Mouse (Mus musculus) megakaryocyte, embryonic 14.5 days (primary cell): ENCODE data around the gene Gcnt1. TPM values are rescaled to one million over a fixed set of nuclear protein-coding genes. Genes with fewer than 3 reads are reported as not detected.

ENCODE experiments used
- H3K27me3 ChIP-seq: replicated peaks from 2 replicates; pipeline ENCODE3; 2012; ENCODE audit warnings: inconsistent platforms
- H3K36me3 ChIP-seq: replicated peaks from 2 replicates; pipeline ENCODE3; 2012; ENCODE audit warnings: low read length, inconsistent platforms, mixed read lengths
- H3K4me1 ChIP-seq: 2 replicates; pipeline ENCODE4 v1.6.1; 2012; ENCODE audit warnings: inconsistent platforms
- H3K4me3 ChIP-seq: replicated peaks from 2 replicates; pipeline ENCODE3; 2012; ENCODE audit warnings: moderate library complexity, mild to moderate bottlenecking, inconsistent platforms
- H3K9me3 ChIP-seq: 2 replicates; pipeline ENCODE4 v1.6.1; 2012; ENCODE audit warnings: inconsistent platforms
- FLI1 ChIP-seq: IDR thresholded peaks from 2 replicates; pipeline ENCODE4 v1.6.1; 2012; ENCODE audit warnings: low read length, inconsistent platforms, mixed read lengths
- GATA1 ChIP-seq: IDR thresholded peaks from 3 replicates; pipeline ENCODE4 v1.6.1; 2012; ENCODE audit warnings: mixed read lengths, low read length, inconsistent platforms, borderline replicate concordance
- polyA plus RNA-seq: library from polyadenylated mRNA; stranded (reverse); fragments of >175 nt; gene quantifications from 2 replicates; pipeline ENCODE4 v1.2.3, GENCODE M21; 2012; ENCODE audit warnings: low replicate concordance; ENCODE audit not compliant: insufficient read depth

Gene Gcnt1
- polyA plus RNA-seq, 1 experiment: 0.73 TPM

DNA sequence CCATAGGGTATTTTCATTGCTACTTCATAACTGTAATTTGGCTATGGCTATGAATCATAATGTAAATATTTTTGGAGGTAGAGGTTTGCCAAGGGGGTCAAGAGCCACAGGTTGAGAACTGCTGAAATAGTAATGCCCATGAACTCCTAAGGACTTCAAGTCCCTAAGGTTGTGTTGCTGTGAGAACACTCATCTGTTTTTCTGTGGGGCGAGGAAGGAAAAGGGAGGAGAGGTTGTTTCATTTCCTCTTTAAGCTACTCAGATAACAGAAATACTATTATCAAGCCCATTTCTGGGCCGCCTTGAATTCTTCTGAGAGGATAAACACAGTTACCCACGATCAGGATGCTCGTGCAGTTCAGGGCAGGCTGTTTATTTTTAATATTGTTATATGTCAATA, 24.2 kb upstream of the Gcnt1 start:
- Histone ChIP-seq H3K4me1 (peaks cover 59% of the 10 kb centered on the region), H3K27me3 (no peaks in the 10 kb centered on the region), H3K9me3 (no peaks in the 10 kb centered on the region), H3K4me3 (no peak overlapping the region), H3K36me3 (peaks cover 58% of the 10 kb centered on the region)
- TF ChIP-seq FLI1: no peak
- no peak for TF ChIP-seq GATA1

DNA sequence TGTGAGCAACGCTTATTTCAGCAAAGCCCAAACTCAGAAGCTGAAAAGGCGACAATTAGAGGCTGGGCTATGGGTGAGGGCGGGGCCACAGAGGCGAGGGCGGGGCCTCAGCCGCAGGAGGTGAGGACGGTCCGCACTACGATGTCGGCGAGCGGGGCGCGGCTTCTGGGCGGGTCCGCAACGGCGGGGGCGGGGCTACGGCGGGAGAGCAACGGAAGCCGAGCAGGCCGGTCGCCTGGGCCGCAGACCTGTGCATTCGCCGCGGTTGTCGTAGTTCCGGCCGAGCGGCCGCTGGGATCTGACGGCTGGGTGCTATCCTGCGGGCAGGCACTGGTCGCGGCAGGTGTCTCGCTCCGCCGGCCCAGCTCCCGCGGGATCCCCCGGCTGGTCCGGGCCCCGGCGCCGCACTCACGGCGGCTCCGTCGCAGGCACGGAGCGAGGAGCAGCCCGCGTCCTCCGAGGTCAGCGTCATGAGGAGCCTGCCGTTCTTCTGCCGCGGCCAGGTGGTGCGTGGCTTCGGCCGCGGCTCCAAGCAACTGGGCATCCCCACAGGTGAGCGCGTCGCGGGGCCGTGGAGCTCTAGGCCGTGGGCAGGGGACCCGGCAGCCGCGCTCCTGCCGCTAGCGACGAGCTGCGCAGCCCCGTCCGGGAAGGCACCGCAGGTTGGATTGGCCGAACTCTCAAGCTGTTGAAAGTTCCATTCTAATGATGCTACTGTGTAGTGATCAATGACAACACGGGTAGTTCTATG, 21.4 kb upstream of the Gcnt1 start, which contains the start of gene Rfk:
Gene Rfk, plus strand, starts transcription at position 203 of the 751 bp plus-strand sequence.
- no peaks in the 10 kb centered on the region for H3K27me3 ChIP-seq

GRCm38 (mm10) chr19:17392866-17393265, 20.2 kb upstream of the Gcnt1 start:
- no peak for TF ChIP-seq GATA1
- TF ChIP-seq FLI1: no peak
- Histone ChIP-seq H3K4me3 (no peak overlapping the region), H3K4me1 (peaks cover 38% of the 10 kb centered on the region), H3K9me3 (no peaks in the 10 kb centered on the region), H3K36me3 (peaks cover 23% of the 10 kb centered on the region), H3K27me3 (no peaks in the 10 kb centered on the region)

More for the DNA sequence above, 21.4 kb upstream of the Gcnt1 start, which contains the start of gene Rfk:
- Histone ChIP-seq H3K4me1 (peaks cover 42% of the 10 kb centered on the region), H3K9me3 (no peaks in the 10 kb centered on the region), H3K36me3 (peaks cover 35% of the 10 kb centered on the region), H3K4me3 (peak within 1 kb of the TSS; percentile 95)
- no peak for TF ChIP-seq GATA1

GRCm38 (mm10) chr19:17388404-17388803, 15.8 kb upstream of the Gcnt1 start:
- no peak for TF ChIP-seq FLI1
- no peak for TF ChIP-seq GATA1
- no peaks in the 10 kb centered on the region for H3K9me3 ChIP-seq
- H3K36me3 ChIP-seq: no peaks in the 10 kb centered on the region
- no peaks in the 10 kb centered on the region for H3K27me3 ChIP-seq
- peaks cover 29% of the 10 kb centered on the region for H3K4me1 ChIP-seq
- no peak overlapping the region for H3K4me3 ChIP-seq

GRCm38 (mm10) chr19:17386424-17386823, 13.8 kb upstream of the Gcnt1 start:
- Histone ChIP-seq H3K4me3 (no peak overlapping the region), H3K36me3 (no peaks in the 10 kb centered on the region), H3K27me3 (no peaks in the 10 kb centered on the region), H3K4me1 (peaks cover 33% of the 10 kb centered on the region), H3K9me3 (no peaks in the 10 kb centered on the region)
- TF ChIP-seq FLI1: no peak
- no peak for TF ChIP-seq GATA1

GRCm38 (mm10) chr19:17385426-17385825, 12.8 kb upstream of the Gcnt1 start:
- Histone ChIP-seq H3K27me3 (no peaks in the 10 kb centered on the region), H3K36me3 (no peaks in the 10 kb centered on the region), H3K9me3 (no peaks in the 10 kb centered on the region), H3K4me1 (peaks cover 36% of the 10 kb centered on the region), H3K4me3 (no peak overlapping the region)
- TF ChIP-seq GATA1 (no peak), FLI1 (no peak)

- Histone ChIP-seq H3K4me3 (no peak overlapping the region), H3K4me1 (peaks cover 37% of the 10 kb centered on the region), H3K36me3 (no peaks in the 10 kb centered on the region), H3K27me3 (no peaks in the 10 kb centered on the region), H3K9me3 (no peaks in the 10 kb centered on the region)
- TF ChIP-seq FLI1: no peak
- TF ChIP-seq GATA1: no peak
Observed at GRCm38 (mm10) chr19:17385022-17385421, 12.4 kb upstream of the Gcnt1 start.

DNA sequence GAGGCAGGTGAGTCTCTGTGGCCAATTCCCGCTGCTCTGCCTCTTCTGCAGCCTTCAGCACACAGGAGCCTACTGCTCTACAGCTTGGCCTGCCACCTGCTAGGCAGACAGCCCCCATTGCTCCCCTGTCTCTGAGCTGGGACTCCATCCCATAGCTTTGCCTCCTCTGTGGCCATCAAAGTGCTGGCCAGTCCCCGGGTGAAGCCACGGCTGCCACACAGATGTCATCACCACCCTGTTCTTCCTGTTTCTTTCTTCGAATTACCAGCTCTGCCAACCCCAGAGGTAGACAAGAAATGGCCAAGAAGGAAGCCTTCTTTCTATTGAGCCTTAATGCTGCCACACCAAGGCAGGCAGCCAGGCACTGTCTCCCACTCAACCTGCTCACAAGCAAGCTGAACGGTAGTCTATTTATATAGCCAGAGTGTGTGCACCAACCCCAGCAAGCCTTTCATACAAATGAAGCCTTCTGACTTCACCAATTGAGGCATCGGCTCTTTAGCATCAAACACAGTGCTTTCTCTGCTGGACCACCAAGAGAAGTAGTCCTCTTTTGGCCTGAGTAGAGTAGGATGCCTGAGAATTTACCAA, 10.3 kb upstream of the Gcnt1 start:
- Histone ChIP-seq H3K4me3 (peak overlapping the region; percentile 43), H3K4me1 (peaks cover 37% of the 10 kb centered on the region)
- TF ChIP-seq GATA1 (no peak), FLI1 (no peak)

DNA sequence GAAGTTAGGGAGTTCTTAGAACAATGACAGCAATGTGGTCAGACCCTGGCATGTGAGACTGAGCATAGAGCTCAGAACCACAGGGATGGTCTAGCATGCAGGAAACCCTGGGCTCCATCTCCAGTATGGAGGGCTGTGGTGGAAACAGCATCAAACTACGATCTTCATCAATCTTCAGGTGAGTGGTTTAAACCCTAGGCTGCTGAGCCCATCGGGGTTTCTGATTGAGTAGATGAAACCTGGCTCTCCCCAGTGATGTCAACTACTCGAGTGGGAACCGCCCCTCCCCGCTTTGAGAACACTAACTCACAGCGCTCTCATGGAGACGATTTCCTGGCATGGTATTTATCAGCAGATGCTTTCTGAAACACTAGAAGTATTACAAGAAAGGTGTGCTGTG, 7.9 kb upstream of the Gcnt1 start:
- TF ChIP-seq FLI1 (no peak), GATA1 (no peak)
- Histone ChIP-seq H3K4me1 (peaks cover 37% of the 10 kb centered on the region), H3K36me3 (no peaks in the 10 kb centered on the region), H3K4me3 (no peak overlapping the region), H3K9me3 (no peaks in the 10 kb centered on the region), H3K27me3 (no peaks in the 10 kb centered on the region)

More for the DNA sequence above, 10.3 kb upstream of the Gcnt1 start:
- Histone ChIP-seq H3K9me3 (no peaks in the 10 kb centered on the region), H3K27me3 (no peaks in the 10 kb centered on the region), H3K36me3 (no peaks in the 10 kb centered on the region)

- Histone ChIP-seq H3K36me3 (no peaks in the 10 kb centered on the region), H3K4me1 (peaks cover 43% of the 10 kb centered on the region), H3K9me3 (no peaks in the 10 kb centered on the region), H3K4me3 (no peak overlapping the region), H3K27me3 (no peaks in the 10 kb centered on the region)
- TF ChIP-seq GATA1 (no peak), FLI1 (no peak)
Observed at GRCm38 (mm10) chr19:17378845-17379244, 6.2 kb upstream of the Gcnt1 start.
